Mouse (Mus musculus) small intestine, adult 2 months (tissue): Measurements from ENCODE around the gene Gria1. TPM values are rescaled to one million over a fixed set of nuclear protein-coding genes. Genes with fewer than 3 reads are reported as not detected.

Experiments used
- H3K27ac ChIP-seq: fragments of 200-500 bp; 2 replicates; pipeline ENCODE4 v1.5.1; 2012; ENCODE audit warnings: low read depth, low read length, control low read depth, inconsistent platforms; ENCODE audit not compliant: insufficient read depth
- H3K27me3 ChIP-seq: fragments of 200-500 bp; 2 replicates; pipeline ENCODE4 v1.6.1; 2012; ENCODE audit warnings: mild to moderate bottlenecking, moderate library complexity, low read length, inconsistent platforms; ENCODE audit not compliant: control insufficient read depth, insufficient read depth
- H3K36me3 ChIP-seq: fragments of 200-500 bp; 2 replicates; pipeline ENCODE4 v1.6.1; 2012; ENCODE audit warnings: mild to moderate bottlenecking, low read length, control low read depth, inconsistent platforms; ENCODE audit not compliant: control insufficient read depth, insufficient read depth
- H3K4me1 ChIP-seq: fragments of 200-500 bp; 2 replicates; pipeline ENCODE4 v1.6.1; 2012; ENCODE audit warnings: low read length, inconsistent platforms, mixed read lengths; ENCODE audit not compliant: control insufficient read depth, insufficient read depth, insufficient read length
- H3K4me3 ChIP-seq: fragments of 200-500 bp; 2 replicates; pipeline ENCODE4 v1.5.1; 2012; ENCODE audit warnings: low read depth, mild to moderate bottlenecking, control low read depth, inconsistent platforms, low read length, moderate library complexity
- CTCF ChIP-seq: fragments of 200-500 bp; IDR thresholded peaks from 2 replicates; pipeline ENCODE4 v1.5.1; 2012; ENCODE audit warnings: low read depth, mild to moderate bottlenecking, control low read depth, inconsistent platforms, low read length, moderate library complexity, mixed read lengths; ENCODE audit not compliant: insufficient replicate concordance, insufficient read length; ENCODE audit errors: extremely low read depth
- POLR2A ChIP-seq: fragments of 200-500 bp; IDR thresholded peaks from 2 replicates; pipeline ENCODE4 v1.6.1; 2012; ENCODE audit warnings: low read depth, mild to moderate bottlenecking, control low read depth, inconsistent platforms, low read length, moderate library complexity
- WGBS: fragments of 180-500 bp; shearing (Covaris S2); methylation state at CpG from one replicate; pipeline ENCODE4 v1.1.7; 2018; 5-methylcytosine and 5-hydroxymethylcytosine counted together
- polyA plus RNA-seq: library from polyadenylated mRNA; depleted of rRNA; stranded (reverse); fragments of >200 nt; gene quantifications from 2 replicates; pipeline ENCODE4 v1.2.3, GENCODE M21; 2012

The Gria1 gene
- polyA plus RNA-seq, 1 experiment, result 0.08 TPM

DNA sequence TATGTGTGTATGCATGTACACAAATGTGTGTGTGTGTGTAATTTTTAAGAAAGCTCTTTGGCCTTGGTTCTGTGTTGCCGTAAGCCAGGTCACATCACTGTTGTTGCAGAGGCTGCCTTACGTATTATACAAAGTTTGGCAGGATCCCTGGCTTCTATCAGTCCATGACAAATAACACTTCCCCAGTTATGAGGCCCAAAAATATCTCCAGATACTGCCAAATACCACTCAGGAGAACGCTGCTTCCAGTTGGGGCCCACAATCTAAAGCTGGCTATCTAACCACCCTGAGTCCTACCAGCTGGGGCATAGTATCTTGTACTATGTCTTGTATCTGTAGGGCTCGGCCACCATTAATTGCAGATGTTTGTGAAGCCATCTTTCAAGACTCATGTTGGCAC lies 3.4 kb upstream of the Gria1 start:
- no peak for TF ChIP-seq POLR2A
- no peak for TF ChIP-seq CTCF
- 78% methylated on average over 4 of the region's 4 CpGs for WGBS
- H3K36me3 ChIP-seq, result no peaks in the 10 kb centered on the region
- H3K4me3 ChIP-seq, result no peak overlapping the region
- no peaks in the 10 kb centered on the region for H3K27me3 ChIP-seq
- no peaks in the 10 kb centered on the region for H3K4me1 ChIP-seq
- no peak overlapping the region for H3K27ac ChIP-seq

DNA sequence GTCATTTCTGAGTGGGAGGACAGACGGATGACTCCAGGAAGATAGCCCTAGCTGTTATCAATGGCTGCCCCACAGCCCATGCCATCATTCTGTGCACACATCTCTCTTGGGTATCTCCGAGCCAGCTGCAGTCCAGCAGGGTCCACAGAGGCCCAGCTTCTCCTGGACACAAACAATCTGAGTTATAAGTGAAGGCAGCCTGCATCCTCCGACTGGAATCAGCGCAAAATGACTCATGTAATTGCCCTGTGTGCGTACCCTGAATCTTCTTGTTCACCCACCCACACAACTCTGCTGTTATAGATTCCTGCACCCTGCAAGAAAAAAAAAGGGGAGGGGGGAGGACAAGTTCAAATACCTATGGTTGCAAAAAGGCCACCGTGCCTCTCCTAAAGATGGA lies 576 bp upstream of the Gria1 start:
- no peaks in the 10 kb centered on the region for H3K36me3 ChIP-seq
- no peaks in the 10 kb centered on the region for H3K4me1 ChIP-seq
- TF ChIP-seq CTCF (no peak), POLR2A (no peak)
- 81% methylated on average over 6 of the region's 6 CpGs for WGBS
- no peak overlapping the region for H3K4me3 ChIP-seq
- H3K27ac ChIP-seq, result no peak overlapping the region
- H3K27me3 ChIP-seq, result no peaks in the 10 kb centered on the region; the same call in 1 of the 2 replicates

DNA sequence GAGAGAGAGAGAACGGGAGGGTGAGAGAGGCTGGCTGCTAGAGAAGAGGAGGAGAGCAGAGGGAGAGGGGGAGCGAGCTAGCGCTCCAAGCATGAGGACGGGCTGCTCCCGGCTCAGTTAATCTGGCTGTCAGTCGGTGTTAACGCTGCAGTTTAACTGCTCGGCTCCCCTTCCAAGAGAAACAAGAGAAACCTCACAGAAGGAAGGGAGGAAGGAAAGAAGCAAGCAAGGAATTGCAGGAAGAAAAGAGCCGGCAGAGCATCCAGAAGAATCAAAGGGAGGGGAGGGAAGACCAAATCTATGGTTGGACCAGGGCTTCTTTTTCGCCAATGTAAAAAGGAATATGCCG lies 478 bp downstream of the Gria1 start:
- Histone ChIP-seq H3K27ac (no peak overlapping the region), H3K4me1 (no peaks in the 10 kb centered on the region), H3K4me3 (no peak overlapping the region), H3K36me3 (no peaks in the 10 kb centered on the region), H3K27me3 (no peaks in the 10 kb centered on the region; the same call in 1 of the 2 replicates)
- TF ChIP-seq CTCF (no peak), POLR2A (no peak)
- WGBS, result 6% methylated on average over 11 of the region's 11 CpGs

DNA sequence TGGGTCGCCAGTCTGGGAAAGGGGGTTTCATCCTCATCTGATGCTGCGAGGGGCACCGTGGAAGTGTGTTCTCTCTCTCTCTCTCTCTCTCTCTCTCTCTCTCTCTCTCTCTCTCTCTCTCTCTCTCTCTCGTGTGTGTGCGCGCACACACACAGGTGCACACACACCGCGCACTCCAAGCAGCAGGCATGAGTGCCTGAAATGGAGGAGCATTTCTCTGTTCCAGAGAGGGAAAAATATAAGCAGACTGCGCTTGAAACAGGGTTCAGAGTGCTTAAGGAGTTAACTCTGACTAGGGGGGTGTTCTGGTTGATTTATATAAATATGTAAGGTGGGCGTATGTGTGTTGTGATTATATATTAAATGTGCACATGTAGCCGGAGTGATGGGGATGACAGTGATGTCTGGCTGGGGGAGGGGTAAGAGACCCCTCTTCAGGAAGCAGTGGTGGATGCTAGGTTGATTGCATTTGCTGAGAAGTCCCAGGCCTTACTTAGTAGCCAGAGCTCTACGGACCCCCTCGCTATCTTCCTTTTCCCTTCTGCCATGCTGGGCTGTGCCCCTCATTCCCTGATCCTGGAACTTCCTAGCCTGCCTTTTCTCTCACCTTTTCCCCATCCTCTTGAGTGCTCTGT lies 1.2 kb downstream of the Gria1 start:
- H3K27me3 ChIP-seq, result no peaks in the 10 kb centered on the region; the same call in 1 of the 2 replicates
- H3K36me3 ChIP-seq, result no peaks in the 10 kb centered on the region
- H3K4me3 ChIP-seq, result no peak overlapping the region
- 55% methylated on average over 13 of the region's 13 CpGs for WGBS
- no peaks in the 10 kb centered on the region for H3K4me1 ChIP-seq
- H3K27ac ChIP-seq, result no peak overlapping the region
- TF ChIP-seq CTCF (no peak), POLR2A (no peak)

DNA sequence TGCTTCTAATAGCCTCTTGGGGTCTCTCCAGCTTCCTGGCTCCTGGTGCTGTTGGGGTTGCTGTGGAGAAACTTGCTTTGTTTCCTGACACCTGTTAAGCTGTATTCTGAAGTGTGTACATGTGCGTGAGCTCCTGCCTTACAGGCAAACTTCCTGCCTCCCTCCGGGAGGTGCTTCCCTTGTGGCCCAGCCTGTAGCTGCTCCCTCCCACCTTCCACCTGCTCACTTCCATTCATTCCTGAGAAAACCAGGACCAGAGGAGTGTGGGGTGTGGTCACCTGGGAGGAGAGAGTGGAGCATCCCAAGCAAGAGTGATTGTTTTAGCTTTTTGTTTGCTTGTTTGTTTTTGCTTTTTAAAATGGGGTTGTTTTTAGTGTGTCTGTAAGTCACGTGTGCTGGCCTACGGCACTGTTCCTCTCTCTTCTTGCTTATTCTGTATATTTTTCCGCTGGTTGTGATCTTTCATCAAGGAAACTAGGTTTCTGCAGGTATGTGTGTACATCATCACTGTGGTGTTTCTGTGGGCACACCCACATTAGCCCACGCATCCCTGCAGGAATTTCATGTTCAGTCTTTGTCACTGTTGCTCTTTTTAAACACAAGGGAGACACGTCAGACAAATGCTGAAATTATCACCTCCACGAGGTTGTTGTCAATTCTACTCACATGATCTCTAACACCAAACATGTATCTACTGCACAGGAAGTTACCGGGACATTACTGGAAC lies 2.4 kb downstream of the Gria1 start:
- no peaks in the 10 kb centered on the region; the same call in 1 of the 2 replicates for H3K27me3 ChIP-seq
- no peaks in the 10 kb centered on the region for H3K36me3 ChIP-seq
- no peak overlapping the region for H3K27ac ChIP-seq
- no peak overlapping the region for H3K4me3 ChIP-seq
- no peak for TF ChIP-seq POLR2A
- no peak for TF ChIP-seq CTCF
- H3K4me1 ChIP-seq, result no peaks in the 10 kb centered on the region
- 60% methylated on average over 9 of the region's 9 CpGs for WGBS

DNA sequence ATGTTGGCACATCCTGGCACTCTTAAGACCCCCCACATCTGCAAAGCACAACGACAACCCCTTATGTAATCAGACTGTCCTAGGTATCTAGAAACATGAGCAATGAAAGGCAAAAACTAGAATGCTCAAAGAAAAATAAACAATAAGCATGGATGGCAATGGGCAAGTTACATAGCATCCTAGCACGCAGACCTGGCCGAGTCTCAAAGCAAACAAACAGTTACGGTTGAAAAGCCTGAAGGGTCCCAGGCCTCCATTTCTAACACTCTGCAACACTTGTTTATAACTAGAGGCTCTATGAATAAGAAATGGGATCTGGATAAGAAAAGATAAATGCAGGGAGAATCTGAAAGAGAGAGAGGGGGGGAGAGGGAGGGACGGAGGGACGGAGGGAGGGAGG lies 3.2 kb downstream of the Gria1 start:
- Histone ChIP-seq H3K27ac (no peak overlapping the region), H3K4me3 (no peak overlapping the region), H3K4me1 (no peaks in the 10 kb centered on the region), H3K27me3 (no peaks in the 10 kb centered on the region; the same call in 1 of the 2 replicates), H3K36me3 (no peaks in the 10 kb centered on the region)
- no peak for TF ChIP-seq POLR2A
- no peak for TF ChIP-seq CTCF
- WGBS, result 64% methylated on average over 6 of the region's 6 CpGs

DNA sequence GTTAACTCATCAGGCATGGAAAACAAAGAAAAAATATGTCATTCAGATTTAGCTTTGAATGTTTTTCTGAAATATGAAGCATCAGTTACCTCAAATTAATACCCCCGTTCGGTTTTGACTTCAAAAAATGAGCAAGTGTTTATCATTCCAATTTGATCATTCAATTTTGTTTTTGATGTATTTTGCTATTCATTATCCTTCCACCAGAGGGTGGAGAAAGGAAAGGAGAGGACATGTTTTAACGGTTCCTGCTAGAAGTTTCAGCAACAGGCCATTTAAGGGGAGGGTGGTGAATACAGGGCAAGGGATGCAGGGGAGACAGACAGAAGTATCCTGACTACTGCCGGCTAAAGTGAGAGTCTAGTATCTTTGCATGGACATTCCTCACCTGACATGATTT lies 7.3 kb downstream of the Gria1 start:
- no peak overlapping the region for H3K4me3 ChIP-seq

More for the DNA sequence above, 7.3 kb downstream of the Gria1 start:
- no peak overlapping the region for H3K27ac ChIP-seq
- no peaks in the 10 kb centered on the region for H3K4me1 ChIP-seq
- H3K27me3 ChIP-seq, result no peaks in the 10 kb centered on the region; the same call in 1 of the 2 replicates
- TF ChIP-seq POLR2A, result no peak
- TF ChIP-seq CTCF, result no peak
- no peaks in the 10 kb centered on the region for H3K36me3 ChIP-seq
- WGBS, result 59% methylated on average over 4 of the region's 4 CpGs
